Mouse (Mus musculus) large intestine, adult 2 months (tissue): ENCODE measurements around the gene Tmod2. TPM values are rescaled to one million over a fixed set of nuclear protein-coding genes. Genes with fewer than 3 reads are reported as not detected.

Experiments used
- DNase-seq: peaks from one replicate; pipeline ENCODE4 v3.0.0-alpha.2; 2012; ENCODE audit warnings: low read depth, low spot score
- WGBS: fragments of 180-500 bp; shearing (Covaris S2); methylation state at CpG from one replicate; pipeline ENCODE4 v1.1.7; 2018; 5-methylcytosine and 5-hydroxymethylcytosine counted together
- polyA plus RNA-seq: library from polyadenylated mRNA; depleted of rRNA; stranded (reverse); fragments of >200 nt; gene quantifications from 2 replicates; pipeline ENCODE4 v1.2.3, GENCODE M21; 2012; rRNA removed

Tmod2 gene
- polyA plus RNA-seq, 1 experiment, result 0.43 TPM

DNA sequence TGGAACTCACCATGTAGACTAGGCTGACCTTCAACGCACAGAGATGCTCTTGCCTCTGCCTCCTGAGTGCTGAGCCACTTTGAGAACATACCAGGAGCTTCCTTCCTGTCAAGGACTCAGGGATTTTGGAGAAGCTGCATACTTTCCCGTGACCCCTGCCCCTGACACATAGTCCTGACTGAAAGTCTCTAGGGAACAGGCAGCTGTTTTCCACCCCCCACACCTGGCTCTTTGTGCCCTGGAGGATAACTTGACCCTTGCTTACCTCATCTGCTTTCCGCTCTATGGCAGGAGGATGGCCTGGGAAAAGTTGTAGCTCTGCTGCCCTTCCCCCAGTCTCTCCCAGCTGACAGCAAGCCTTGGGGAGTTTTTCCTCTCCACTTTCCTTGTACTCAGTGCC lies 93.4 kb downstream of the Tmod2 start:
- WGBS, result 85% methylated on average over 3 of the region's 3 CpGs
- no peak for DNase-seq

Other genes starting within 250 kb of the Tmod2 start
- gene Mapk6, start 201.3 kb downstream of the Tmod2 start, polyA plus RNA-seq, result 19.4 and 43.7 TPM in 2 replicates
- 3.9 and 4.8 TPM in 2 replicates for gene Leo1, start 169.8 kb downstream of the Tmod2 start, polyA plus RNA-seq
- gene Tmod3, start 51.7 kb downstream of the Tmod2 start, polyA plus RNA-seq, result 16.2 and 31.9 TPM in 2 replicates
- 9.4 and 10.3 TPM in 2 replicates for gene Lysmd2, start 14.4 kb upstream of the Tmod2 start, polyA plus RNA-seq
- 1.5 and 3.9 TPM in 2 replicates for gene Scg3, start 72.7 kb upstream of the Tmod2 start, polyA plus RNA-seq
- 2.9 and 4.2 TPM in 2 replicates for gene Bmp5, start 164.0 kb upstream of the Tmod2 start, polyA plus RNA-seq